Mouse (Mus musculus): Measurements from ENCODE around the gene Aifm3. TPM values are rescaled to one million over a fixed set of nuclear protein-coding genes. Genes with fewer than 3 reads are reported as not detected.
A peak's percentile ranks its signal among the peaks of the same experiment; 100 is the strongest.
"Not testable (repeated sequence)": the region's sequence is repeated elsewhere in the genome, so short reads cannot be mapped to it uniquely, and the experiment has no call there.

The Aifm3 gene
- polyA plus RNA-seq, 1 experiment from 2014 or later: 4.5 TPM

GRCm38 (mm10) chr16:17478331-17478943 lies 11.0 kb upstream of the Aifm3 start:
- Histone ChIP-seq H3K36me3 (peaks cover 24% of the 10 kb centered on the region), H3K9me3 (replicated peaks) (no peaks in the 10 kb centered on the region), H3K27me3 (no peaks in the 10 kb centered on the region), H3K4me1 (no peaks in the 10 kb centered on the region), H3K4me2 (replicated peaks) (no peak overlapping the region), H3K4me3 (no peak overlapping the region), H3K9ac (no peak overlapping the region), H3K27ac (no peak overlapping the region)
- no peak for ATAC-seq (ENCODE audit: low FRiP score)
- 85% methylated on average over 4 of the region's 4 CpGs for WGBS

DNA sequence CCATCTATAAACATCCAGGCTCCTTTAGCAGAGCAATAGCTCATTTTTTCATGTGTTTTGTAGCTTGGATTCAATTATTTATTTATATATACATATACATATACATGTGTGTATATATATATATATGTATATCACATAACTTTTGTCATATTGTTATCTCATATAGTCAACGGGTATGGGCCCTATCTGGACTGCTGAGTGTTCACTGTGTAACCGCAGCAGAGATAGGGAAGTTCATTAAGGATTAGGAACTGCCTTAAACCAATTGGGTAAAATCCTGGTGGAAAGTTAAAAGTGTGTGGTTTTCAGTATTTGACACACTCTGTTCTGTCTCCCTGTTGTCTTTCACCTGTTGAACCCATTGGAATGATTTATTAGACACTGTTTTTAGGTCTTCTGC lies 7.9 kb upstream of the Aifm3 start:
- Histone ChIP-seq H3K27ac (no peak overlapping the region), H3K27me3 (no peaks in the 10 kb centered on the region), H3K4me2 (replicated peaks) (no peak overlapping the region), H3K4me1 (no peaks in the 10 kb centered on the region), H3K4me3 (no peak overlapping the region), H3K9ac (no peak overlapping the region), H3K36me3 (peaks cover 44% of the 10 kb centered on the region), H3K9me3 (replicated peaks) (no peaks in the 10 kb centered on the region)
- 94% methylated on average over 2 of the region's 2 CpGs for WGBS
- no peak for ATAC-seq (ENCODE audit: low FRiP score)

DNA sequence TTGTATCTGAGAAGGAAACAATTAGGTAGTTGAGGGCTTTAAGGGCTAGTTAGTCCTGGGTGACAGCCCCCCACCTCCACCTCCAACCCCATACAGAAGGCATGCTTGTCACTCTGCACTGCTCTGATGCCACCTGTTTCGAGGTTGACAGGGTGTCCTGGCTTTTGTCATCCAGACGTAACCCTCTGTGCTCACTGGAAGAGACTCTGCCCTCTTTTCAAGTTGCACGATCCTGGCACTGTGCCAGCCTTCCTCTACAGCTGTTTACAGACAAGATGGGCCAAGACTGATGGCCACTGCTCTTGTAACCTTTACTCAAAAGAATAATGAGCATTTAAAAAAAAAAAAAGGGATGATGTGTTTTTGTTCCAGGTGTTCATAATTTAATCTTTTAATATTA lies 2.9 kb upstream of the Aifm3 start:
- ATAC-seq (ENCODE audit: low FRiP score): no peak
- no peak overlapping the region for H3K4me2 ChIP-seq (replicated peaks)
- H3K9ac ChIP-seq: no peak overlapping the region
- peaks cover 10% of the 10 kb centered on the region for H3K4me1 ChIP-seq
- H3K4me3 ChIP-seq: no peak overlapping the region
- H3K9me3 ChIP-seq (replicated peaks): no peaks in the 10 kb centered on the region
- H3K27me3 ChIP-seq: peaks cover 21% of the 10 kb centered on the region
- H3K27ac ChIP-seq: no peak overlapping the region
- 70% methylated on average over 3 of the region's 3 CpGs for WGBS
- peaks cover 41% of the 10 kb centered on the region for H3K36me3 ChIP-seq

DNA sequence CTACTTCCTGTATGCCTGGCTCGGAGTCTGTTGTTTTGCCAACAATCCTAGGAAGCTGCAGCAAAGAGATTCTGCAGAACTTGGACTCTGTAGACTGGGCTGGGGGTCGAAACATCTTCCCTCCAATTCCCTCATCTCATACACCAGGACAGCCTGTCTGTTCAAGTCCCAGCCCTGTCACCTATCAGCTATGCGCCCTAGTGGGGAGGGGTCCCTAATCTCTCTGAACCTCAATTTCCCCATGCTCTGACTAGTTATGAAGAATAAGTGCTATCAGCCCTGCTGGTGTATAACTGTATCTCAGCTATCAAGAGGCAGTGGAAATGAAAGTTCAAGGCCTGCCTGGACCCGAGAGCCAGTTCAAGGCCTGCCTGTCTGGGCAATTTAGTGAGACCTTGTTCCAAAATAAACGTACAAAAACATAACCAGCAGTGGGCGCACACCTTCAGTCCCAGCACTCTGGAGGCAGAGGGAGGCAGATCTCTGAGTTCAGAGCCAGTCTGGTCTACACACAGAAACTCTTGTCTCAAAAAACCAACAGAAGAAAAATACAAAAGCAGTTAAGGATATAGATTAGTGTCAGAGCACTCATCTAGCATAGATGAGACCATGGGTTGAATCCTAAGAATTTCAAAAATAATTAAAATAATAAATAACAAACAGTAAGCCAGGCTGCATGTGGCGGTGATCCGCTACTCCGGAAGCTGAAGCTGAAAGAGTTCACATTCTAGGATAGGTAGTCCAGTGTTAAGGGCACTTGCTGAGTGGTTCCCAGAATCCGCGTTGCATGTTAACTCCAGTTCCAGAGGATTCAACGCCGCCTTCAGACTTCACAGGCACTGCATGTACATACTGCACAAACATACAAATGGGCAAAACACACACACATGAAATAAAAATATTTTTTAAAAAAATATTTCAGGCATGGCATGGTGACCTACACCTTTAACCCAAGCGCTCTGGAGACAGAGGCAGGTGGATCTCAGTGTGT lies 638 bp upstream of the Aifm3 start:
- Histone ChIP-seq H3K27me3 (peaks cover 25% of the 10 kb centered on the region), H3K4me1 (peaks cover 10% of the 10 kb centered on the region), H3K9ac (peak overlapping the region; percentile 62), H3K4me2 (replicated peaks) (peak overlapping the region; percentile 85), H3K27ac (no peak overlapping the region), H3K4me3 (peak overlapping the region; percentile 41), H3K9me3 (replicated peaks) (no peaks in the 10 kb centered on the region), H3K36me3 (peaks cover 32% of the 10 kb centered on the region)
- peak; percentile 15 for ATAC-seq (ENCODE audit: low FRiP score)
- WGBS: 46% methylated on average over 14 of the region's 14 CpGs

GRCm38 (mm10) chr16:17491154-17491553 lies 1.7 kb downstream of the Aifm3 start:
- Histone ChIP-seq H3K4me3 (no peak overlapping the region), H3K27ac (no peak overlapping the region), H3K9ac (no peak overlapping the region), H3K9me3 (replicated peaks) (no peaks in the 10 kb centered on the region), H3K4me2 (replicated peaks) (no peak overlapping the region), H3K4me1 (peaks cover 10% of the 10 kb centered on the region), H3K36me3 (peaks cover 10% of the 10 kb centered on the region), H3K27me3 (peaks cover 25% of the 10 kb centered on the region)
- no peak for ATAC-seq (ENCODE audit: low FRiP score)
- WGBS: 93% methylated on average over 5 of the region's 5 CpGs

- H3K9ac ChIP-seq: no peak overlapping the region
- ATAC-seq (ENCODE audit: low FRiP score): no peak
- WGBS: 57% methylated on average over 5 of the region's 5 CpGs
- peaks cover 17% of the 10 kb centered on the region for H3K4me1 ChIP-seq
- no peak overlapping the region for H3K4me3 ChIP-seq
- no peak overlapping the region for H3K27ac ChIP-seq
- no peaks in the 10 kb centered on the region for H3K9me3 ChIP-seq (replicated peaks)
- H3K4me2 ChIP-seq (replicated peaks): no peak overlapping the region
- H3K27me3 ChIP-seq: peaks cover 25% of the 10 kb centered on the region
- H3K36me3 ChIP-seq: peaks cover 10% of the 10 kb centered on the region
Observed at GRCm38 (mm10) chr16:17491896-17492561, 2.6 kb downstream of the Aifm3 start.

GRCm38 (mm10) chr16:17496499-17497305 lies 7.3 kb downstream of the Aifm3 start:
- no peak for ATAC-seq (ENCODE audit: low FRiP score)
- Histone ChIP-seq H3K27ac (peak overlapping the region; percentile 52), H3K4me3 (no peak overlapping the region), H3K27me3 (peaks cover 3% of the 10 kb centered on the region; the same call in 1 of the 2 replicates), H3K4me2 (replicated peaks) (no peak overlapping the region), H3K36me3 (no peaks in the 10 kb centered on the region), H3K9ac (no peak overlapping the region), H3K9me3 (replicated peaks) (no peaks in the 10 kb centered on the region), H3K4me1 (peaks cover 21% of the 10 kb centered on the region)
- WGBS: 57% methylated on average over 2 of the region's 2 CpGs

GRCm38 (mm10) chr16:17499249-17499883 lies 10.0 kb downstream of the Aifm3 start:
- 10% methylated on average over 10 of the region's 10 CpGs for WGBS
- H3K9ac ChIP-seq: no peak overlapping the region; the same call in 1 of the 2 replicates
- peak; percentile 68 for ATAC-seq (ENCODE audit: low FRiP score)

GRCm38 (mm10) chr16:17502681-17503080 lies 13.3 kb downstream of the Aifm3 start:
- Histone ChIP-seq H3K27ac (no peak overlapping the region), H3K4me1 (peaks cover 15% of the 10 kb centered on the region), H3K9ac (no peak overlapping the region), H3K4me3 (no peak overlapping the region), H3K9me3 (replicated peaks) (no peaks in the 10 kb centered on the region), H3K36me3 (no peaks in the 10 kb centered on the region), H3K4me2 (replicated peaks) (no peak overlapping the region), H3K27me3 (no peaks in the 10 kb centered on the region)
- WGBS: 83% methylated on average over 4 of the region's 4 CpGs
- no peak for ATAC-seq (ENCODE audit: low FRiP score)

More at GRCm38 (mm10) chr16:17499249-17499883, 10.0 kb downstream of the Aifm3 start:
- Histone ChIP-seq H3K4me1 (peaks cover 21% of the 10 kb centered on the region), H3K36me3 (no peaks in the 10 kb centered on the region), H3K4me3 (no peak overlapping the region), H3K4me2 (replicated peaks) (peak overlapping the region; percentile 21), H3K9me3 (replicated peaks) (no peaks in the 10 kb centered on the region), H3K27ac (no peak overlapping the region), H3K27me3 (no peaks in the 10 kb centered on the region)

GRCm38 (mm10) chr16:17507018-17507552 lies 17.7 kb downstream of the Aifm3 start:
- 89% methylated on average over 5 of the region's 5 CpGs for WGBS
- Histone ChIP-seq H3K9me3 (replicated peaks) (no peaks in the 10 kb centered on the region), H3K4me2 (replicated peaks) (no peak overlapping the region), H3K36me3 (peaks cover 4% of the 10 kb centered on the region; the same call in 1 of the 2 replicates), H3K27ac (no peak overlapping the region), H3K27me3 (no peaks in the 10 kb centered on the region), H3K9ac (no peak overlapping the region), H3K4me3 (no peak overlapping the region), H3K4me1 (peaks cover 13% of the 10 kb centered on the region)
- ATAC-seq (ENCODE audit: low FRiP score): no peak

DNA sequence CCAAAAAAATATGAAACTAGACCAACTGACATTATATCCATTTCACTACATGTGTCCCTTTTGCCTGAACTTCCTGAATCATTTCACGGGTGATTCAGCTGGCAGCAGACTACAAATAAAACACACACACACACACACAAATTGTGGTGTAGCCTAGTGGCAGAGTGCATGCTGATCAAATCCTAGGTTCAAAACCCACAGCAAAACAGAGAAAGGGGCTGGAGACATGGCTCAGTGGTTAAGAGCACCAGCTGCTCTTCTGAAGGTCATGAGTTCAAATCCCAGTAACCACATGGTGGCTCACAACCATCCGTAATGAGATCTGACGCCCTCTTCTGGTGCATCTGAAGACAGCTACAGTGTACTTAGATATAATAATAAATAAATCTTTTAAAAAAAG lies 18.6 kb downstream of the Aifm3 start:
- peaks cover 13% of the 10 kb centered on the region for H3K4me1 ChIP-seq
- not testable (repeated sequence) for H3K27me3 ChIP-seq; H3K9me3 ChIP-seq (replicated peaks); ATAC-seq (ENCODE audit: low FRiP score)
- peak overlapping the region; percentile 82 for H3K4me2 ChIP-seq (replicated peaks)
- peaks cover 14% of the 10 kb centered on the region for H3K36me3 ChIP-seq
- peak overlapping the region; percentile 77 for H3K9ac ChIP-seq
- peak overlapping the region; percentile 90 for H3K27ac ChIP-seq
- WGBS: 28% methylated on average over 3 of the region's 3 CpGs
- peak overlapping the region; percentile 69 for H3K4me3 ChIP-seq

All from hindbrain, embryonic 12.5 days (tissue).